Mouse (Mus musculus) lung, adult 2 months (tissue): ENCODE measurements around the gene Anks1. TPM values are rescaled to one million over a fixed set of nuclear protein-coding genes. Genes with fewer than 3 reads are reported as not detected.
A peak's percentile ranks its signal among the peaks of the same experiment; 100 is the strongest.

ENCODE experiments used
- DNase-seq: peaks from one replicate; pipeline ENCODE4 v3.0.0; 2022
- H3K4me1 ChIP-seq: fragments of 200-500 bp; 2 replicates; pipeline ENCODE4 v1.6.1; 2011; ENCODE audit warnings: low read length; ENCODE audit not compliant: control insufficient read depth, insufficient read depth
- H3K4me3 ChIP-seq: fragments of 200-500 bp; replicated peaks from 2 replicates; pipeline ENCODE3; 2011; ENCODE audit warnings: low read depth, mild to moderate bottlenecking, control low read depth, low read length; ENCODE audit errors: extremely low read depth
- CTCF ChIP-seq: fragments of 200-500 bp; IDR thresholded peaks from 2 replicates; pipeline ENCODE4 v1.5.1; 2011; ENCODE audit warnings: mild to moderate bottlenecking, low read length, control low read depth; ENCODE audit not compliant: insufficient read depth
- POLR2A ChIP-seq: fragments of 200-500 bp; IDR thresholded peaks from 2 replicates; pipeline ENCODE4 v1.6.1; 2011; ENCODE audit warnings: low read depth, mild to moderate bottlenecking, control low read depth, low read length, borderline replicate concordance; ENCODE audit errors: extremely low read depth
- WGBS: fragments of 180-500 bp; shearing (Covaris S2); methylation state at CpG from one replicate; pipeline ENCODE4 v1.1.7; 2018; 5-methylcytosine and 5-hydroxymethylcytosine counted together
- polyA plus RNA-seq: library from polyadenylated mRNA; depleted of rRNA; stranded (reverse); fragments of >200 nt; gene quantifications from 2 replicates; pipeline ENCODE4 v1.2.3, GENCODE M21; 2012

Gene Anks1
- polyA plus RNA-seq, 1 experiment: 89.4 TPM

DNA sequence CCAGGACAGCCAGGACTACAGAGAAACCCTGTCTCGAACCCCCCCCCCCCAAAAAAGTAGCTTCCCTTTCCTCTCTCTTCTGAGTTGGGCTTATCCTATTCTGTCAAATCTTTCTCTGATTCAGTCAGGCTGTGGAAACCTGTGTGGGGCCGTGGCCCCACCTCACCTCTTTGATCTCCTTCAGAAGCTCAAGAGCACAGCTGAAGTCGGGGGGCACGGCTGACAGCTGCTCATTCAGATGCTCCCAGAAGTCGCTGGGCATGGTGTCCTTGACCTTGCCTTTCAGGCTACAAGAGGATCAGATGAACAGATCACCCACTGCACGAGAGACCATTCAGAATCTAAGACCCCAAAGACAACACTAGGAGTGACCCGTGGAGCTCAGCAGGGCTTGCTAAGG, 165.4 kb downstream of the Anks1 start:
- no peak for TF ChIP-seq CTCF
- no peak for TF ChIP-seq POLR2A
- Histone ChIP-seq H3K4me3 (no peak overlapping the region), H3K4me1 (no peaks in the 10 kb centered on the region)
- whole genome bisulfite sequencing: 73% methylated on average over 7 of the region's 7 CpGs
- DNase-seq: no peak

GRCm38 (mm10) chr17:28078028-28078427, 168.9 kb downstream of the Anks1 start:
- TF ChIP-seq CTCF (no peak), POLR2A (no peak)
- Histone ChIP-seq H3K4me1 (no peaks in the 10 kb centered on the region), H3K4me3 (no peak overlapping the region)
- DNase-seq: no peak
- WGBS: 78% methylated on average over 9 of the region's 9 CpGs

DNA sequence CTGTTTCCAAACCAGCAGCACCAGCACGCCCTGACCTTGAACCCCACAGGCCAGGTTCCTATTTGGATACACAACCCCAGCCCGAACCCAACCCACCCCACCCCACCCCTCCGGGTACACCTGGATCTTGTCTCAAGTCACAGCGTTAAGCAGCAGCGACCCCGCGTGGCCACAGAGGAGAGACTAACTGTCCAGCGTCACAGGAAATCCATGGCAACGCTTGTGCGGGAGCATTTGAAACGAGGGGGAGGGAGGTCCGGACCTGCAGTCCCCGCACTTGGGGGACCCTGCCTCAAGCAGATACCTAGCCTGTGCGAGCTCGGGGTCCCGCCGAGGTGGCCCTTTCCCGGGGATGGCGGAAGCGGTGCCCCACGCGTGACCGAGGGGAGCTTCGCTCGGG, 170.5 kb downstream of the Anks1 start:
- peak overlapping the region; percentile 42 for H3K4me3 ChIP-seq
- DNase-seq: peak; percentile 84
- TF ChIP-seq CTCF: peak; percentile 80
- no peak for TF ChIP-seq POLR2A
- H3K4me1 ChIP-seq: no peaks in the 10 kb centered on the region
- WGBS: 1% methylated on average over 25 of the region's 25 CpGs

- peak; percentile 53 for DNase-seq
- H3K4me1 ChIP-seq: no peaks in the 10 kb centered on the region
- 2% methylated on average over 56 of the region's 57 CpGs for WGBS
- no peak for TF ChIP-seq POLR2A
- TF ChIP-seq CTCF: no peak
- H3K4me3 ChIP-seq: peak within 1 kb of the TSS; percentile 42
These were observed 171.1 kb downstream of the Anks1 start, which contains the start of gene Tcp11 for GRCm38 (mm10) chr17:28080045-28080816. Gene Tcp11 (minus strand): TSS chr17:28080639.

DNA sequence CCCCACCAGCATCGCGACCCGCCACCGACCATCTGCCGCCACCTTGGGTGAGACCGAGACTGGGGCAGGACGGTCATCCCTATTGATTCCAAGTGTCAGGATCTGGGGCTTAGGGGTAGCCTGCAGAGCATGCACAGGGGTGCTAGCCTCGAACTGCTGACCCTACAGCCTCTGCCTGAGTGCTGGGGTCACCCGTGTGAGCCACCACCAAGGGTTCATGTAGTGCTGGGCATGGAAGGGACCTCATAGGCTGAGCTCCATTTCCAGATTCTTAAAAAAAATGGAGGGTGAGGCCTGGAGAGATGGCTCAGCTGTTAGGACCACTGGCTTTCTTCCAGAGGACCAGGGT, 171.7 kb downstream of the Anks1 start:
- TF ChIP-seq POLR2A: peak; percentile 24; the same call in 1 of the 2 replicates
- TF ChIP-seq CTCF: no peak
- no peak for DNase-seq
- Histone ChIP-seq H3K4me3 (no peak overlapping the region), H3K4me1 (no peaks in the 10 kb centered on the region)
- 17% methylated on average over 9 of the region's 9 CpGs for WGBS

- no peaks in the 10 kb centered on the region for H3K4me1 ChIP-seq
- DNase-seq: peak; percentile 35
- WGBS: 56% methylated on average over 9 of the region's 9 CpGs
- no peak overlapping the region for H3K4me3 ChIP-seq
- TF ChIP-seq POLR2A (no peak), CTCF (peak; percentile 58; the same call in 1 of the 2 replicates)
These were observed 172.3 kb downstream of the Anks1 start for GRCm38 (mm10) chr17:28081385-28081784.

- H3K4me1 ChIP-seq: no peaks in the 10 kb centered on the region
- TF ChIP-seq POLR2A (no peak), CTCF (no peak)
- no peak for DNase-seq
- 77% methylated on average over 7 of the region's 7 CpGs for WGBS
- no peak overlapping the region for H3K4me3 ChIP-seq
These were observed 172.8 kb downstream of the Anks1 start for GRCm38 (mm10) chr17:28081856-28082255.

DNA sequence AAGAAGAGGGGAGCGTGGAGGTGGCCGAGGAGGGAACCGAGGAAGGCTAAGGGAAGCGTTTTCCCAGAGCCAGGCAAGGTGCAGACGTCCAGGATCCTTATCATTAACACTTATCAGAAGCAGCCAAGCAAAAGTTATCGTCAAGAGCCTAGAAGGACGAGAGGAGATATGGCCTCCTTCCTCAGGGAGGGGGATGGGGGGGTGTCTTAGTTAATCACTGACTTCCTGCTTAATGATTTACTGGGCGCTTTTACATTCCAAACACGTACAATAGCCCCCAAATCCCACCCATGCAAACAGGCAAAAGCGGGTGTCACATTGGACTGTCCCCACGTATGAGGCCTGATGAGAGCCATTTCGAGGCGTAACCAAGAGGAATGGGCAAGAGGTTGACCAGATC, 173.8 kb downstream of the Anks1 start:
- no peaks in the 10 kb centered on the region for H3K4me1 ChIP-seq
- WGBS: 56% methylated on average over 13 of the region's 13 CpGs
- no peak for DNase-seq
- H3K4me3 ChIP-seq: no peak overlapping the region
- TF ChIP-seq POLR2A: no peak
- no peak for TF ChIP-seq CTCF

DNA sequence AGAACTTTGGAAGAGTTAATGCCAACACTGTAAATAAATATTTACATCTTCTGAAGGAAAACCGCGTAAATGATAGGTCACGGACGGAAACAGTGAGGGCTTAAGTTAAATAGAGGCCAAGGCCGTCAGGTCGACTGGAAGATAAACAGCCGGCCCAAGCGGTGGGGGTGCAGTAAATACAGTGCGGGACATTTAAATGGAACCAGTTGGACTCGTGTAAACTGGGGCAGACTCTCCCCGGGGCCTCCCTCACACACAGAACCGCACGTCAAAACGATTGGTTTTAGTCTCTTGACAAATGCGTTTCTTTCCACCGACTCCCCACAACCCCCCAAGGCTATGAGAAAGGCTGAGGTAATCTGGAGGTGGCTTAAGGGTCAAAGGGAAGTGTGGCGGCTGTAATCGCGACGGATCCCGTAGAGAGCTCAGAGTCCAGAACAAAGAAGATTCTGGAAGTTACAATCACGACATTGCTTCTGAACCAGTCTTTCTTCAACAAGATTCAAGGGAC, 175.3 kb downstream of the Anks1 start:
- H3K4me3 ChIP-seq: no peak overlapping the region
- TF ChIP-seq CTCF (no peak), POLR2A (no peak)

DNA sequence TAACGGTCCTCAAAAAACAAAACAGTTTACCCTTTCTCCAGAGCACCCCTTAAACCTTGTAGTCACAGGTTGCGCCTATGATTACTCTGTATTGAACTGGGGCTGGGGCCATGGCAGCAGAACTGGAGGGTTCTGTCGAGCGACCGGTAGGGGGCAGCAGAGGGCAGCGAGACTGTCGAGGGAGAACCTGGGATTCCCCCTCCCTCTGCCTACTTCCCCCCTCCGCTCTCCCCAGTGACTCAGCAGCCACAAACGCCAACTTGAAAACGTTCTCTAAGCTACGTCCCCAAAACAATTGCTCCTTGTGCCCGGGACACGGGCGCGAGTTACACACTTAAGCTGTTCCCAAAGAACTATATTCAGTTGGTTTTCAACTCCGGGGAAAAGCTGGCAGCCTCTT, 175.9 kb downstream of the Anks1 start:
- WGBS: 1% methylated on average over 16 of the region's 16 CpGs
- TF ChIP-seq CTCF: peak; percentile 81
- no peak for TF ChIP-seq POLR2A
- Histone ChIP-seq H3K4me1 (no peaks in the 10 kb centered on the region), H3K4me3 (no peak overlapping the region)
- peak; percentile 87 for DNase-seq

More for the DNA sequence above, 175.3 kb downstream of the Anks1 start:
- H3K4me1 ChIP-seq: no peaks in the 10 kb centered on the region
- DNase-seq: no peak
- 28% methylated on average over 22 of the region's 22 CpGs for WGBS
